Mouse (Mus musculus): ENCODE measurements at regions not wholly inside any gene's neighbourhood (a gene's known extent, or its start where the extent isn't known, plus 50 kb on each side); places are given as distances from the start of the nearest gene placed in this dataset.

DNA sequence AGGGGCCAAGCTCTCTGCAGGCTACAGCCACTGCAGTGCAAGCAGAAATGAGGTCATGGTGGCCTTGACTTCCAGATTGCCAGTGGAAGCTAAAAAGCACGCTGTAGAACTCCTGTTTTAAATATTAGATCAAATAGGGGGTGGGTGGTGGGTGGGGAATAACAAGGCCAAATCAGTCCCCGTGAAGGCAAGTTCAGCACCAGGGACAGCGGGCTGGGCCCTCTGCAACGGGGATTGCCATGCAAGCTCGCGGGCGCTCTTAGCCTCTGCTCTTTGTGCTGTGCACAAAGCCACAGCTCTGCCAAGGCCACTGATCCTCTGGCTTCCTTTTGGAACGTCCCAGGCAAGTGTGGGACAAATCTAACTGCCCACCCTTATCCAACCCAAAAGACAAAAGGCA lies 623.1 kb downstream of the Vrk1 start:
- WGBS (ENCODE audit: insufficient replicate concordance) = 7% methylated on average over 8 of the region's 8 CpGs
- no peak overlapping the region for H3K4me3 ChIP-seq (ENCODE audit: low read depth, low read length)
- H3K36me3 ChIP-seq (ENCODE audit: control insufficient read depth, insufficient read depth) = no peaks in the 10 kb centered on the region
- no peak for ATAC-seq (ENCODE audit: low read depth)
- no peak overlapping the region for H3K27ac ChIP-seq (ENCODE audit: low read length)
- H3K9me3 ChIP-seq (replicated peaks; ENCODE audit: control insufficient read depth, low read length) = no peaks in the 10 kb centered on the region
- no peaks in the 10 kb centered on the region for H3K4me1 ChIP-seq (ENCODE audit: control insufficient read depth, low read depth, low read length)
- no peak overlapping the region for H3K4me2 ChIP-seq (ENCODE audit: low read depth, low read length)
- no peaks in the 10 kb centered on the region for H3K27me3 ChIP-seq (ENCODE audit: control insufficient read depth, insufficient read depth, low read depth, low read length)
- no peak overlapping the region for H3K9ac ChIP-seq (ENCODE audit: low read depth, low read length)

DNA sequence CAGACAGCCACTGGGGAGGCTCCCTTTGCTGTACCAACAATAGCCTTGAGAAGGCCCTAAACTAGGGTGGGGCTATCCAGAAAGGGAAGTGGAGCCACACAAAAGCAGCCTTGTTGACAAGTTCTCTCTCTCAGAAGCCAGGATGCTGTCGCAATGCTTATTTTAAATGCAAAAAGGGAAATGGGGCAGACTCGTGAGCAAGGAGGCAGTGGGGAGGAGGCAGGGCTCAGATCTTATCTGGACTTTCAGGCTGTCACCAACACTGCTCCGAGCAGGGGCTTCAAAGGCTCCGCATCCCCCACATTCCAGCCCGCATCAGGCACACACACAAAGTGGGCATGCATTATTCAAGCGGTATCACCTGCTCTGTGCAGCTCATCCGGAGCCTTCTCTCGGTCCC lies 648.3 kb downstream of the Vrk1 start:
- no peak overlapping the region for H3K9ac ChIP-seq (ENCODE audit: low read depth, low read length)
- no peak overlapping the region for H3K4me2 ChIP-seq (ENCODE audit: low read depth, low read length)
- H3K4me1 ChIP-seq (ENCODE audit: control insufficient read depth, low read depth, low read length) = no peaks in the 10 kb centered on the region
- no peaks in the 10 kb centered on the region for H3K36me3 ChIP-seq (ENCODE audit: control insufficient read depth, insufficient read depth)
- ATAC-seq (ENCODE audit: low read depth) = peak; percentile 59
- no peak overlapping the region for H3K4me3 ChIP-seq (ENCODE audit: low read depth, low read length)
- no peaks in the 10 kb centered on the region for H3K27me3 ChIP-seq (ENCODE audit: control insufficient read depth, insufficient read depth, low read depth, low read length)
- WGBS (ENCODE audit: insufficient replicate concordance) = 3% methylated on average over 8 of the region's 8 CpGs
- H3K9me3 ChIP-seq (replicated peaks; ENCODE audit: control insufficient read depth, low read length) = no peaks in the 10 kb centered on the region
- H3K27ac ChIP-seq (ENCODE audit: low read length) = no peak overlapping the region

DNA sequence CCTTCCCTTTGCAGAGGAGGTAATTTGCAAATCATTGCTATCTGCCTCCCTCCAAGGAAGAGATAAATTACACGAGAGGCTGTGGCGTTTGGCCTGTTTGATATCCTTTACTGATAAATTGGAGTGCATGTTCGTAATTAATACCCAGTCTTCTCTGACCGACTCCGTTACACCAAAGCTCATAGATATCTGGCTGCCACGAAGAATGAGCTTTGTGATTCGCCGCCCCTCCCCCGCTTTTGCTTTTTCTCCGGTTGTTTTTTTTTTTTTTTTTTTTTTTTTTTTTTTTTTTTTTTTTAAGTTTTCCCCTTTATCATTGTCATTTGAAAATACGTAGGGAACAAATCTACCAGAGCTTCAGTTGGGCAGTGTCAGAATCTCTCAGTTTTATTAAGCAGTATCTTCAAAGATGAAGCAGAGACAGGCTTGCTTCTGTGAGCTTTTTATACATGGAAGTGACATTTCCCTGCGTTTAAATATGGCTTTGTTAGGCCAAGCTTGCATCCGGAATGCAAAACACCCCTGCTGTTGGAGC lies 663.3 kb downstream of the Vrk1 start:
- H3K4me1 ChIP-seq (ENCODE audit: control insufficient read depth, low read depth, low read length) = no peaks in the 10 kb centered on the region

DNA sequence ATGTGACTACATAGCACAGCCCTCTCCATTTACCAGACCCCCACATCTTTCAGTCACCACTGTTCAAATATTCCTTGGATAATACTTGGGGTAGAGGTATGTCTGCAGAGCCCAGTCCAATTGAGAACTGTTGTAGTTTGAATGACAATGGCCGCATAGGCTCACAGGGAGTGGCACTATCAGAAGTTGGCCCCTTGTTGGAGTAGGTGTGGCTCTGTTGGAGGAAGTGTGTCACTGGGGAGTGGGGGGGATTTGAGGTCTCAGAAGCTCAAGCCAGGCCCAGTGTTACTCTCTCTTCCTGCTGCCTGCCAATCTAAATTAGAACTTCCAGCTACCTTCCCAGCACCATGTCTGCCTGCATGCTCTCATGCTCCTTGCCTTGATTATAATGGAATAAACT lies 664.7 kb downstream of the Vrk1 start:
- Histone ChIP-seq H3K9me3 (replicated peaks; ENCODE audit: control insufficient read depth, low read length) (no peaks in the 10 kb centered on the region), H3K27me3 (ENCODE audit: control insufficient read depth, insufficient read depth, low read depth, low read length) (no peaks in the 10 kb centered on the region), H3K36me3 (ENCODE audit: control insufficient read depth, insufficient read depth) (no peaks in the 10 kb centered on the region), H3K4me2 (ENCODE audit: low read depth, low read length) (no peak overlapping the region), H3K27ac (ENCODE audit: low read length) (no peak overlapping the region), H3K4me3 (ENCODE audit: low read depth, low read length) (no peak overlapping the region), H3K9ac (ENCODE audit: low read depth, low read length) (no peak overlapping the region), H3K4me1 (ENCODE audit: control insufficient read depth, low read depth, low read length) (no peaks in the 10 kb centered on the region)
- WGBS (ENCODE audit: insufficient replicate concordance) = 61% methylated on average over 1 of the region's 1 CpGs
- ATAC-seq (ENCODE audit: low read depth) = no peak

More for the DNA sequence above, 663.3 kb downstream of the Vrk1 start:
- Histone ChIP-seq H3K36me3 (ENCODE audit: control insufficient read depth, insufficient read depth) (no peaks in the 10 kb centered on the region), H3K27ac (ENCODE audit: low read length) (no peak overlapping the region), H3K4me3 (ENCODE audit: low read depth, low read length) (no peak overlapping the region), H3K9me3 (replicated peaks; ENCODE audit: control insufficient read depth, low read length) (no peaks in the 10 kb centered on the region), H3K9ac (ENCODE audit: low read depth, low read length) (no peak overlapping the region), H3K4me2 (ENCODE audit: low read depth, low read length) (no peak overlapping the region), H3K27me3 (ENCODE audit: control insufficient read depth, insufficient read depth, low read depth, low read length) (no peaks in the 10 kb centered on the region)
- no peak for ATAC-seq (ENCODE audit: low read depth)
- WGBS (ENCODE audit: insufficient replicate concordance) = 31% methylated on average over 13 of the region's 13 CpGs

DNA sequence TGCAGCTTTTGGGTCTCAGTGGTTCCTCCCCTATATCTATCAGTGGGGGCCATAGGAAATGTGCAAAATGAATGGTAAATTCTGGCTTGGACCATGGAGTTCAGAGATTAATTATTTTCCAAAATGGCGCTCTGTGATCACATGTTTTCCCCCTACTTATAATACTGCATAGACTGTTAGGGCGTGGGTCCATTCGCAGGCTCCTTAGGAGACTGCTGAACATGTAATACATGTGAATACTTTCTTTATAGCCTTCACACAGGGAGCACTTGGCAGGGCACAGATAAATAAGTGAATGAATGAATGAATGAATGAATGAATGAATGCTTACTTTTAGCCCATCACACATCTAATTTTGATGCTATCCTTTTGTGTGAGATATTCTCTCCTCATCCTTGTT lies 666.1 kb downstream of the Vrk1 start:
- ATAC-seq (ENCODE audit: low read depth) = no peak
- Histone ChIP-seq H3K4me3 (ENCODE audit: low read depth, low read length) (no peak overlapping the region), H3K36me3 (ENCODE audit: control insufficient read depth, insufficient read depth) (no peaks in the 10 kb centered on the region), H3K27me3 (ENCODE audit: control insufficient read depth, insufficient read depth, low read depth, low read length) (no peaks in the 10 kb centered on the region), H3K9me3 (replicated peaks; ENCODE audit: control insufficient read depth, low read length) (no peaks in the 10 kb centered on the region), H3K9ac (ENCODE audit: low read depth, low read length) (no peak overlapping the region), H3K4me1 (ENCODE audit: control insufficient read depth, low read depth, low read length) (no peaks in the 10 kb centered on the region), H3K4me2 (ENCODE audit: low read depth, low read length) (no peak overlapping the region), H3K27ac (ENCODE audit: low read length) (no peak overlapping the region)
- 63% methylated on average over 3 of the region's 3 CpGs for WGBS (ENCODE audit: insufficient replicate concordance)

DNA sequence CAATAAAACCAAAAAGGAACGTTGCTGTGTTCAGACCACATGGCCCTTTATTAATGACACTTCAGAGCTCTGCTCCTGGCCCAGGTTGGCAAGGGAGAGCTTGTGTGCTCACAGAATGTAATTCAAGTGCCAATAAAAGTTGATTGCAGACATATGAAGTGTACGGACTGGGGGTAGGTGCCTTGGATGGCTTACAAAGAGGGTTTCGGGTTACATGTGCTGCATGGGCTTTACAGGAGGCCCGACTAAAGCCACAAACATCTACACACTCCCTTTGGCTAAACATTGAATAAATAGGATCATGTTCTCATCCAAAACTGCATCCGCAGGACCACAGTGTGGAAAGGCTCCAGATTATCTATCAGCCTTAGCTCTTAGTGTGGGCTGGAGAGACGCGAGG lies 666.5 kb downstream of the Vrk1 start:
- no peaks in the 10 kb centered on the region for H3K9me3 ChIP-seq (replicated peaks; ENCODE audit: control insufficient read depth, low read length)
- H3K4me2 ChIP-seq (ENCODE audit: low read depth, low read length) = no peak overlapping the region
- no peak overlapping the region for H3K9ac ChIP-seq (ENCODE audit: low read depth, low read length)
- H3K27ac ChIP-seq (ENCODE audit: low read length) = no peak overlapping the region
- H3K4me3 ChIP-seq (ENCODE audit: low read depth, low read length) = no peak overlapping the region
- ATAC-seq (ENCODE audit: low read depth) = no peak
- H3K4me1 ChIP-seq (ENCODE audit: control insufficient read depth, low read depth, low read length) = no peaks in the 10 kb centered on the region
- no peaks in the 10 kb centered on the region for H3K27me3 ChIP-seq (ENCODE audit: control insufficient read depth, insufficient read depth, low read depth, low read length)
- no peaks in the 10 kb centered on the region for H3K36me3 ChIP-seq (ENCODE audit: control insufficient read depth, insufficient read depth)
- WGBS (ENCODE audit: insufficient replicate concordance) = 66% methylated on average over 7 of the region's 7 CpGs

DNA sequence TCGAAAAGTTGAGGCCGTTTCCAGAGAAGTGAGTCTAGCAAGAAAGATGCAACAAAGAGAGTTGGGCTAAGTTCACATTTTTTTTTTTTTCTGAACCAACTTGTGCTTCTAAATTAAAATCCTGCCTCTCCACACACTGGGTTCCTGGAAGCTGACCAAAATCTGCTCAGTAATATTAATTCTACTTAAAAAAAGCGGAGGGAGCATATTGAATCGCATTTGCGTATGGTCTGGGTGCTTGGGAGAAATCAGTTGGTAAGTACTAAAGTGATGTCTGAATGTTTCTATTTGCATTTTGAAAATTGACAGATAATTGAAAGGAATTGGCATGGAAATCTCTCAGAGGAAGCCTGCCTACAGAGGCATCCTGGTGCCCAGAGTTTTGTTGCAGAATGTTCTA lies 676.0 kb downstream of the Vrk1 start:
- no peak for ATAC-seq (ENCODE audit: low read depth)
- 68% methylated on average over 5 of the region's 5 CpGs for WGBS (ENCODE audit: insufficient replicate concordance)
- H3K9ac ChIP-seq (ENCODE audit: low read depth, low read length) = no peak overlapping the region

DNA sequence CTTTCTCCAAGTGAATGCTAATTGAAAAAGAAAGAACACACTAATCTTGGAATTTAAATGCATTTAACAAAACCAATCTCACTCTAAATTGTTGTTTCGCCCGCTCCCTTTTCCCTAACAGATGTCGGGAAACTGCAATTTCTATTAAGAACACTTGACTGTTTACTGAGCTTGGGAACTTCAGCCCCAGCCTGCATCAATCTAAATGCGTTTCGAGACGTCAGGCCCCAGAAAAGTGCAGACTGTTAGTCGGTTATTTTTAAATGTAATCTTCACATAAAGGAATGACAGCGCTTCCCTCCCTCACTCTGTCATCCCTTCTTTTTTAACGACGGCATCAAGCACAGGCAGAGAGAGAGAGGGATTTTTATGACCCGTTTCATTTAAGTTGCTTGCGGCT lies 677.7 kb downstream of the Vrk1 start:
- ATAC-seq (ENCODE audit: low read depth) = no peak
- no peaks in the 10 kb centered on the region for H3K36me3 ChIP-seq (ENCODE audit: control insufficient read depth, insufficient read depth)

More for the DNA sequence above, 676.0 kb downstream of the Vrk1 start:
- Histone ChIP-seq H3K4me3 (ENCODE audit: low read depth, low read length) (no peak overlapping the region), H3K4me2 (ENCODE audit: low read depth, low read length) (no peak overlapping the region), H3K9me3 (replicated peaks; ENCODE audit: control insufficient read depth, low read length) (no peaks in the 10 kb centered on the region; the same call in 1 of the 2 replicates), H3K36me3 (ENCODE audit: control insufficient read depth, insufficient read depth) (no peaks in the 10 kb centered on the region), H3K4me1 (ENCODE audit: control insufficient read depth, low read depth, low read length) (no peaks in the 10 kb centered on the region), H3K27me3 (ENCODE audit: control insufficient read depth, insufficient read depth, low read depth, low read length) (no peaks in the 10 kb centered on the region), H3K27ac (ENCODE audit: low read length) (no peak overlapping the region)

DNA sequence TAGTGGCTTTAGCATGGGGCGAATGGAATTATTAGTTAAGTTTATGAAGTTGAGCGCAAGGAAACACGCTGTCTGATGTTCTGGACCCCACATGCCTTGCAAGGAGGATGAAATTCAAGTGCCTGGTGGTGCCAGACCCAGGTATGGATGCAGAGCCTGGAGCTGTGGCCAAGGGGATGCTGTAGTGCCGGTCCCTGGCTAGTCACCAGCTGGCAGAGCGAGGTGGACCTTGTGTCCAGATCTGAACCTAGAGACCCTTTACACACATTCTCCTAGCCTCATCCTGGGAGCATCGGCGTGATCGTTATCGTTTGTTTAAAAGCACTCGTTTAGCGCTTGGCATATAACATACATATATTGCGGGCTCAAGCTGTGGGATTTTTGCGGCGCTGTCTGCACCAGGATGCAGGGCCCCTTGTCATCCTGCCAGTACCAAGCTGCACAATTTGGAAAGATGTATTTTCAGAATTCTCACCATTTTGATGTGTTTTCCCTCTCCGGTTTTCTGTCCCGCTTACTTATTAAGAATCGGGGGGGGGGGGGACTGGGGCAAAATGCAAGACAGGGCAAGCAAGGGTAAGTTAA lies 678.2 kb downstream of the Vrk1 start:
- no peak overlapping the region for H3K4me2 ChIP-seq (ENCODE audit: low read depth, low read length)
- no peaks in the 10 kb centered on the region for H3K36me3 ChIP-seq (ENCODE audit: control insufficient read depth, insufficient read depth)
- no peak overlapping the region for H3K9ac ChIP-seq (ENCODE audit: low read depth, low read length)
- H3K27ac ChIP-seq (ENCODE audit: low read length) = no peak overlapping the region
- H3K4me3 ChIP-seq (ENCODE audit: low read depth, low read length) = no peak overlapping the region
- no peak for ATAC-seq (ENCODE audit: low read depth)
- no peaks in the 10 kb centered on the region for H3K4me1 ChIP-seq (ENCODE audit: control insufficient read depth, low read depth, low read length)
- WGBS (ENCODE audit: insufficient replicate concordance) = 73% methylated on average over 17 of the region's 17 CpGs
- H3K9me3 ChIP-seq (replicated peaks; ENCODE audit: control insufficient read depth, low read length) = no peaks in the 10 kb centered on the region; the same call in 1 of the 2 replicates
- H3K27me3 ChIP-seq (ENCODE audit: control insufficient read depth, insufficient read depth, low read depth, low read length) = no peaks in the 10 kb centered on the region

More for the DNA sequence above, 677.7 kb downstream of the Vrk1 start:
- Histone ChIP-seq H3K27me3 (ENCODE audit: control insufficient read depth, insufficient read depth, low read depth, low read length) (no peaks in the 10 kb centered on the region), H3K4me2 (ENCODE audit: low read depth, low read length) (no peak overlapping the region), H3K9ac (ENCODE audit: low read depth, low read length) (no peak overlapping the region), H3K27ac (ENCODE audit: low read length) (no peak overlapping the region), H3K4me3 (ENCODE audit: low read depth, low read length) (no peak overlapping the region), H3K4me1 (ENCODE audit: control insufficient read depth, low read depth, low read length) (no peaks in the 10 kb centered on the region), H3K9me3 (replicated peaks; ENCODE audit: control insufficient read depth, low read length) (no peaks in the 10 kb centered on the region; the same call in 1 of the 2 replicates)
- 44% methylated on average over 12 of the region's 12 CpGs for WGBS (ENCODE audit: insufficient replicate concordance)

All from liver, embryonic 16.5 days (tissue).